In genomic region chr11:69125919-69126705, GRCm38 (mm10) we compare ENCODE assay signal across 8 mouse cellular contexts. TPM values are rescaled to one million over a fixed set of nuclear protein-coding genes. Genes with fewer than 3 reads are reported as not detected.
DNase-seq lines count a peak whose midpoint lies in the region; ATAC-seq lines count a peak whose summit lies in the region.

No protein-coding gene starts in this region.

- no peaks in the 10 kb centered on the region for H3K36me3 ChIP-seq in kidney, embryonic 16.5 days (ENCODE audit: insufficient read depth, low read length)
- no peaks in the 10 kb centered on the region for H3K36me3 ChIP-seq in embryonic facial prominence, embryonic 11.5 days (replicated peaks; ENCODE audit: control insufficient read depth, insufficient read depth, low read depth, low read length)
- no peaks in the 10 kb centered on the region for H3K36me3 ChIP-seq in limb, embryonic 10.5 days

- peaks cover 9% of the 10 kb centered on the region for H3K4me1 ChIP-seq in kidney, embryonic 16.5 days (ENCODE audit: insufficient read depth, low read length)
- H3K4me1 ChIP-seq in embryonic facial prominence, embryonic 11.5 days (ENCODE audit: control insufficient read depth, insufficient read depth, low read length), result no peaks in the 10 kb centered on the region; the same call in 1 of the 2 replicates
- H3K4me1 ChIP-seq in limb, embryonic 10.5 days, result peaks cover 40% of the 10 kb centered on the region

- DNase-seq in kidney, adult 18-20 months, result no peak
- peak; percentile 24 for DNase-seq in R1 (ENCODE audit: low read depth, low spot score)
- peak; percentile 25 for DNase-seq in embryonic facial prominence, embryonic 11.5 days (ENCODE audit: low spot score)
- DNase-seq in limb, embryonic 10.5 days (ENCODE audit: low spot score), result peak; percentile 57
- peak; percentile 31 for DNase-seq in neural tube, embryonic 10.5 days (ENCODE audit: extremely low spot score, low spot score)
- no peak for DNase-seq in yolk sac, embryonic 10.5 days (ENCODE audit: low spot score)
- no peak for DNase-seq in left cerebral cortex, adult 18-20 months (ENCODE audit: low spot score in 2 of 2)

- no peaks in the 10 kb centered on the region for H3K27me3 ChIP-seq in kidney, embryonic 16.5 days (ENCODE audit: insufficient read depth, low read length)
- peaks cover 2% of the 10 kb centered on the region; the same call in 1 of the 2 replicates for H3K27me3 ChIP-seq in embryonic facial prominence, embryonic 11.5 days (ENCODE audit: control insufficient read depth, insufficient read depth, low read length)
- peaks cover 34% of the 10 kb centered on the region for H3K27me3 ChIP-seq in limb, embryonic 10.5 days (ENCODE audit: low read depth, poor library complexity, severe bottlenecking)

- H3K9ac ChIP-seq in kidney, embryonic 16.5 days (replicated peaks; ENCODE audit: low read length), result peak overlapping the region; percentile 63
- peak overlapping the region; percentile 40; the same call in 1 of the 2 replicates for H3K9ac ChIP-seq in embryonic facial prominence, embryonic 11.5 days (replicated peaks; ENCODE audit: low read length)

- no peak overlapping the region for H3K27ac ChIP-seq in kidney, embryonic 16.5 days (ENCODE audit: low read length)
- H3K27ac ChIP-seq in embryonic facial prominence, embryonic 11.5 days (replicated peaks; ENCODE audit: low read depth, low read length), result no peak overlapping the region
- H3K27ac ChIP-seq in limb, embryonic 10.5 days, result peak overlapping the region; percentile 16; the same call in 1 of the 2 replicates

- no peaks in the 10 kb centered on the region for H3K9me3 ChIP-seq in kidney, embryonic 16.5 days (ENCODE audit: low read length)
- H3K9me3 ChIP-seq in embryonic facial prominence, embryonic 11.5 days (replicated peaks; ENCODE audit: control insufficient read depth, low read length), result no peaks in the 10 kb centered on the region
- H3K9me3 ChIP-seq in limb, embryonic 10.5 days (replicated peaks), result no peaks in the 10 kb centered on the region

- H3K4me2 ChIP-seq in kidney, embryonic 16.5 days (replicated peaks; ENCODE audit: low read depth, low read length), result peak overlapping the region; percentile 77
- peak overlapping the region; percentile 78 for H3K4me2 ChIP-seq in embryonic facial prominence, embryonic 11.5 days (ENCODE audit: low read depth, low read length)

- H3K4me3 ChIP-seq in kidney, embryonic 16.5 days (ENCODE audit: low read length), result peak overlapping the region; percentile 61
- H3K4me3 ChIP-seq in embryonic facial prominence, embryonic 11.5 days (ENCODE audit: low read depth, low read length), result peak overlapping the region; percentile 53
- peak overlapping the region; percentile 88 for H3K4me3 ChIP-seq in limb, embryonic 10.5 days

- WGBS in kidney, embryonic 16.5 days, result 14% methylated on average over 20 of the region's 20 CpGs
- 13% methylated on average over 20 of the region's 20 CpGs for WGBS in embryonic facial prominence, embryonic 11.5 days
- WGBS in limb, embryonic 10.5 days, result 13% methylated on average over 20 of the region's 20 CpGs

- ATAC-seq in kidney, embryonic 16.5 days (ENCODE audit: low FRiP score, low TSS enrichment), result no peak
- ATAC-seq in embryonic facial prominence, embryonic 11.5 days (replicated peaks; ENCODE audit: insufficient number of reproducible peaks, low FRiP score, low TSS enrichment, low read depth), result no peak

RNA-seq across cellular contexts. Expression of gene Aloxe3, which starts 0.4 kb away (rescaled TPM):
- 0.32 and 0.76 TPM in 2 replicates for polyA plus RNA-seq in kidney, embryonic 16.5 days (2015; fragmentation: Nextera tagmentation; extraction: Ambion mirVana)
- 0.25 and 0.88 TPM in 2 replicates for polyA plus RNA-seq in embryonic facial prominence, embryonic 11.5 days (2014; fragmentation: Nextera tagmentation; extraction: Ambion mirVana)
- polyA plus RNA-seq in limb, embryonic 10.5 days (2016; fragmentation: Nextera tagmentation; extraction: Ambion mirVana), result 0.28 and 0.39 TPM in 2 replicates
- 1 to 10 TPM; 4.4 to 6.8 TPM for total RNA-seq in left cerebral cortex, adult 18-20 months (2021)

RNA-seq across cellular contexts. Expression of gene 9130213A22Rik, which starts 3.7 kb away (rescaled TPM):
- 0.33 and 0.42 TPM in 2 replicates for polyA plus RNA-seq in kidney, embryonic 16.5 days (2015; fragmentation: Nextera tagmentation; extraction: Ambion mirVana)
- not detected in 2 replicates for polyA plus RNA-seq in embryonic facial prominence, embryonic 11.5 days (2014; fragmentation: Nextera tagmentation; extraction: Ambion mirVana)
- 0.15 and 0.29 TPM in 2 replicates for polyA plus RNA-seq in limb, embryonic 10.5 days (2016; fragmentation: Nextera tagmentation; extraction: Ambion mirVana)
- under 1 TPM; 0.53 to 0.98 TPM for total RNA-seq in left cerebral cortex, adult 18-20 months (2021)

RNA-seq across cellular contexts. Expression of gene Hes7, which starts 5.9 kb away (rescaled TPM):
- 0.39 and 0.51 TPM in 2 replicates for polyA plus RNA-seq in kidney, embryonic 16.5 days (2015; fragmentation: Nextera tagmentation; extraction: Ambion mirVana)
- 0.11 TPM in 1 of 2 replicates, not detected in the other for polyA plus RNA-seq in embryonic facial prominence, embryonic 11.5 days (2014; fragmentation: Nextera tagmentation; extraction: Ambion mirVana)
- 0.53 and 0.90 TPM in 2 replicates for polyA plus RNA-seq in limb, embryonic 10.5 days (2016; fragmentation: Nextera tagmentation; extraction: Ambion mirVana)
- total RNA-seq in left cerebral cortex, adult 18-20 months (2021), result under 1 TPM; 0.42 to 0.79 TPM

RNA-seq across cellular contexts. Expression of gene Alox12b, which starts 30.7 kb away (rescaled TPM):
- 0.30 and 0.41 TPM in 2 replicates for polyA plus RNA-seq in kidney, embryonic 16.5 days (2015; fragmentation: Nextera tagmentation; extraction: Ambion mirVana)
- 0.20 and 0.27 TPM in 2 replicates for polyA plus RNA-seq in embryonic facial prominence, embryonic 11.5 days (2014; fragmentation: Nextera tagmentation; extraction: Ambion mirVana)
- polyA plus RNA-seq in limb, embryonic 10.5 days (2016; fragmentation: Nextera tagmentation; extraction: Ambion mirVana), result 0.05 TPM in 1 of 2 replicates, not detected in the other
- 10 to 100 TPM in 1 of 2 experiments, 1 to 10 TPM in 1; 9.8 to 13.7 TPM for total RNA-seq in left cerebral cortex, adult 18-20 months (2021)

RNA-seq across cellular contexts. Expression of gene Per1, which starts 31.1 kb away (rescaled TPM):
- 11.4 and 15.6 TPM in 2 replicates for polyA plus RNA-seq in kidney, embryonic 16.5 days (2015; fragmentation: Nextera tagmentation; extraction: Ambion mirVana)
- polyA plus RNA-seq in embryonic facial prominence, embryonic 11.5 days (2014; fragmentation: Nextera tagmentation; extraction: Ambion mirVana), result 5.5 and 6.5 TPM in 2 replicates
- 10.3 and 10.8 TPM in 2 replicates for polyA plus RNA-seq in limb, embryonic 10.5 days (2016; fragmentation: Nextera tagmentation; extraction: Ambion mirVana)
- total RNA-seq in left cerebral cortex, adult 18-20 months (2021), result 100 to 1,000 TPM; 129 to 133 TPM

Comparison
In these comparisons a context has a peak if more than half of its experiments do, and no peak if none do; other contexts are left out.
1. DNase-seq: peak in R1 (single experiment), embryonic facial prominence, embryonic 11.5 days (single experiment), limb, embryonic 10.5 days (single experiment) and neural tube, embryonic 10.5 days (single experiment); none in kidney, adult 18-20 months (single experiment), yolk sac, embryonic 10.5 days (single experiment) and left cerebral cortex, adult 18-20 months (0 of 2).
2. Peak in every context shown above with its lines, with median percentiles within 50 percentile points of each other: H3K4me3 ChIP-seq.